Mouse (Mus musculus) cortical plate, adult 2 months (tissue): Measurements from ENCODE around the gene Myo16. TPM values are rescaled to one million over a fixed set of nuclear protein-coding genes. Genes with fewer than 3 reads are reported as not detected.

ENCODE experiments used
- H3K27ac ChIP-seq: fragments of 200-500 bp; 2 replicates; pipeline ENCODE4 v1.5.1; 2012; ENCODE audit warnings: low read length, control low read depth, inconsistent platforms; ENCODE audit not compliant: insufficient read depth
- H3K4me1 ChIP-seq: fragments of 200-500 bp; 2 replicates; pipeline ENCODE4 v1.6.1; 2011; ENCODE audit warnings: low read length; ENCODE audit not compliant: control insufficient read depth, insufficient read depth
- H3K4me3 ChIP-seq: fragments of 200-500 bp; 2 replicates; pipeline ENCODE4 v1.5.1; 2011; ENCODE audit warnings: mild to moderate bottlenecking, low read length, control low read depth; ENCODE audit not compliant: insufficient read depth
- CTCF ChIP-seq: fragments of 200-500 bp; IDR thresholded peaks from 2 replicates; pipeline ENCODE4 v1.5.1; 2011; ENCODE audit warnings: mild to moderate bottlenecking, control low read depth, low read length; ENCODE audit not compliant: insufficient read depth; ENCODE audit errors: extremely low read depth
- POLR2A ChIP-seq: fragments of 200-500 bp; IDR thresholded peaks from 2 replicates; pipeline ENCODE4 v1.6.1; 2011; ENCODE audit warnings: mild to moderate bottlenecking, low read length, control low read depth; ENCODE audit not compliant: insufficient read depth; ENCODE audit errors: extremely low read depth
- polyA plus RNA-seq: library from polyadenylated mRNA; depleted of rRNA; stranded (reverse); fragments of >200 nt; gene quantifications from 2 replicates; pipeline ENCODE4 v1.2.3, GENCODE M21; 2012

Gene Myo16
- polyA plus RNA-seq, 1 experiment: 11.3 TPM

DNA sequence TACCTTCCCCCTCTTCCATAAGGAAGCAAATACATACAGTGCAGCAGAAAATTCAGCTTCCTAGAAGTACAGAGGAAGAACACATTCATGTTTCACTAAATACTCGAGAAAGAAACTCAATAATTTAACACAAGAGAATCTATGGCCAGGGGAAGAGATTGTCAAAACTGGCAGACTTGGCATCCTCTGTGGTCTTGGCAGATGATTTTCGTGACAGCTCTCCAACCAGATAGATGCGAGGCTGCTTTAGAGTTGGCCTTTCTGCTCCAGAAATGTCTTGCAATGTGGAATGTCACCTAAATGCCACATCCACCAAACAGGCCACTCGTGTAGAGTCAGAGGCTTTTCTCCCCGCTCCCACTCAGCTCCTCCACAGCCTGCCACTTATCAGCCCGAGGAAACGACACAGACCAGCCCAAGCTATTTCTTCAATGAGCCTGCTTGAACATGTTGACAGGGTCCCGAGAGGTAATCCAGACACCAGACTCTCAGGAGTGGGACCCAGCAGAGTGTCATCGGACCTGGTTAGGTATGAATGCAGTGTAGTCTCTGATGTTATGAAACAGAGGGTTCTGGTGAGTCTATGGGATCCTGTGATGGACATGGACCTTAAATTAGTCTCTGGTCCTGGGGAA is 486.6 kb downstream of the Myo16 start:
- TF ChIP-seq CTCF (no peak), POLR2A (no peak)
- Histone ChIP-seq H3K4me1 (no peaks in the 10 kb centered on the region), H3K4me3 (no peak overlapping the region), H3K27ac (no peak overlapping the region)

DNA sequence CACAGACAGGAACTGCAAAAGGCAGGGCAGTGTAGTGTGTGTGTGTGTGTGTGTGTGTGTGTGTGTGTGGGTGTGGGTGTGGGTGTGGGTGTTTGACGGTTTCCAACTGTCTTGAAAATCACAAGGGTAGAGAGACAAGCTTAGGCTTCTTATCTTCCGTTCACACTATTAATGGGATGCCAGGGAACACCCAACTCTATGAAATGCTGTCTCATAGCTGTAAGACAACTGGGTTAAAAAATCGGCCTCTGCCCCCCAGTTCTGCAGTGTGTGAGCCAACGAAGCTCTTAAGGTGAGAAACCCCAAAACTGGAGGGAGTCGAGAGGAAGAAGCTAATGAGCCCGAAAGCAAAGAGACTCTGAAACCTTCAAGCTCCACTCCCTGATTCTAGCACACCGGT is 487.1 kb downstream of the Myo16 start:
- no peaks in the 10 kb centered on the region for H3K4me1 ChIP-seq
- no peak overlapping the region for H3K27ac ChIP-seq
- H3K4me3 ChIP-seq: no peak overlapping the region
- TF ChIP-seq POLR2A: no peak
- no peak for TF ChIP-seq CTCF

DNA sequence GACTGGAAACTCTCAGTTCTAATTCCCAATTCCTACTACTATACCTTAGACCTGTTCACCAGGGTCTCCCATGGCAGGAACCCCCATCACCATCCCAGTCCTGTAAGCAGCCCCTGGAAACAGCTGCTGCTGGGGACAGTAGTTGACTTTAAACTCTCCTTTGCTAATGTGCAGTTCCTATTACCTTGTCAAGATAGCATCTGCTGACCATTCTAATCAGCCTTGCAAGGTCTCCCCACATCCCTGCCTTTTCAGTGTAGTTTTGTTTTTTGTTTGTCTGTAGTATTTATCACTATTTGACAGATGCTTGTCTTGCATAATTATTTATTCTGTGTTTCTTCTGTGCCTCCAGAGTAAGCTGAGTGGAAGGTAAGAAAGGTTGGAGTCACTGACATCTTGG is 487.6 kb downstream of the Myo16 start:
- no peak for TF ChIP-seq CTCF
- no peak for TF ChIP-seq POLR2A
- H3K4me1 ChIP-seq: no peaks in the 10 kb centered on the region
- no peak overlapping the region for H3K4me3 ChIP-seq
- no peak overlapping the region for H3K27ac ChIP-seq

GRCm38 (mm10) chr8:10643244-10643643 is 489.5 kb downstream of the Myo16 start:
- H3K4me3 ChIP-seq: no peak overlapping the region
- TF ChIP-seq CTCF (no peak), POLR2A (no peak)

DNA sequence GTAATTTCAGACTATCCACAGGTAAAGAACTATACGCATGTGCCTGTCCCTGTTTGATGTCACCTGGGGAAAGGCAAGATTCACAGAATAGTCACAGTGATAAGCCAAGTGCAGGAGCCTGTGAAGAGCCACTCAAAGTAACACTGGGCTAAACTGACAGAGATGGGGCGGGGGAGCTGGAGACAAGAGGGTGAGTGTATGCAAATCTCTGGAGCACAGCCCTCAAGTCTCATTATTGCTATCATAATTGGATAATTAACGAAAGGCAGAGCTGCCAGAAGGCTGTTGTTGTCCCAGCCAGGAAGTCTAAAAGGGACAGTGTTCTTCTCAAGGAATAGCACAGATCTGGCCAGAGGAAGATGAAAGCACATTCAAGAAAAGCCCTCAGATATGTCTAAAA is 490.8 kb downstream of the Myo16 start:
- Histone ChIP-seq H3K4me1 (no peaks in the 10 kb centered on the region), H3K27ac (no peak overlapping the region), H3K4me3 (no peak overlapping the region)
- TF ChIP-seq CTCF: no peak
- TF ChIP-seq POLR2A: no peak

More at GRCm38 (mm10) chr8:10643244-10643643, 489.5 kb downstream of the Myo16 start:
- no peak overlapping the region for H3K27ac ChIP-seq
- H3K4me1 ChIP-seq: no peaks in the 10 kb centered on the region

- H3K4me1 ChIP-seq: no peaks in the 10 kb centered on the region
- TF ChIP-seq CTCF (no peak), POLR2A (no peak)
- H3K4me3 ChIP-seq: no peak overlapping the region
- H3K27ac ChIP-seq: no peak overlapping the region
Observed at GRCm38 (mm10) chr8:10645740-10646139, 492.0 kb downstream of the Myo16 start.

- Histone ChIP-seq H3K27ac (no peak overlapping the region), H3K4me1 (no peaks in the 10 kb centered on the region), H3K4me3 (no peak overlapping the region)
- no peak for TF ChIP-seq CTCF
- no peak for TF ChIP-seq POLR2A
Observed at GRCm38 (mm10) chr8:10646485-10646884, 492.8 kb downstream of the Myo16 start.

- Histone ChIP-seq H3K27ac (no peak overlapping the region), H3K4me3 (no peak overlapping the region), H3K4me1 (no peaks in the 10 kb centered on the region)
- no peak for TF ChIP-seq POLR2A
- TF ChIP-seq CTCF: no peak
Observed at GRCm38 (mm10) chr8:10651546-10652315, 498.0 kb downstream of the Myo16 start.

- TF ChIP-seq CTCF (no peak), POLR2A (no peak)
- H3K27ac ChIP-seq: no peak overlapping the region
- H3K4me3 ChIP-seq: no peak overlapping the region
- H3K4me1 ChIP-seq: no peaks in the 10 kb centered on the region
Observed at GRCm38 (mm10) chr8:10653282-10653681, 499.6 kb downstream of the Myo16 start.
